Mouse (Mus musculus): ENCODE results near the gene Vmn1r39. TPM values are rescaled to one million over a fixed set of nuclear protein-coding genes. Genes with fewer than 3 reads are reported as not detected.
"Not testable (repeated sequence)": the region's sequence is repeated elsewhere in the genome, so short reads cannot be mapped to it uniquely, and the experiment has no call there.

Vmn1r39 gene
- not detected for total RNA-seq (2021)
- long read RNA-seq, experiment 1: 0 reads
- long read RNA-seq, experiment 2: 0 reads

- TF ChIP-seq CTCF (conservative IDR thresholded peaks at IDR 0.05): no peak
- Histone ChIP-seq H3K27ac (no peak within 1 kb of the TSS), H3K4me3 (no peak within 1 kb of the TSS)
- DNase-seq (ENCODE audit: low spot score in 2 of 2): no peak
Observed at GRCm38 (mm10) chr6:66810509-66810908, at the start of gene Vmn1r39. Vmn1r39 (minus strand) TSS chr6:66810609.

- no peak for TF ChIP-seq CTCF (conservative IDR thresholded peaks at IDR 0.05)
- no peak for DNase-seq (ENCODE audit: low spot score in 2 of 2)
- H3K4me3 ChIP-seq: no peak overlapping the region
- H3K27ac ChIP-seq: no peak overlapping the region
Observed at GRCm38 (mm10) chr6:66859391-66859790, 49.0 kb upstream of the Vmn1r39 start.

GRCm38 (mm10) chr6:66858356-66858755 lies 47.9 kb upstream of the Vmn1r39 start:
- no peak for TF ChIP-seq CTCF (conservative IDR thresholded peaks at IDR 0.05)
- H3K27ac ChIP-seq: no peak overlapping the region

GRCm38 (mm10) chr6:66856236-66856635 lies 45.8 kb upstream of the Vmn1r39 start:
- DNase-seq (ENCODE audit: low spot score in 2 of 2): no peak
- H3K27ac ChIP-seq: no peak overlapping the region
- no peak for TF ChIP-seq CTCF (conservative IDR thresholded peaks at IDR 0.05)
- no peak overlapping the region for H3K4me3 ChIP-seq

More at GRCm38 (mm10) chr6:66858356-66858755, 47.9 kb upstream of the Vmn1r39 start:
- no peak for DNase-seq (ENCODE audit: low spot score in 2 of 2)
- no peak overlapping the region for H3K4me3 ChIP-seq

GRCm38 (mm10) chr6:66848936-66849335 lies 38.5 kb upstream of the Vmn1r39 start:
- no peak overlapping the region for H3K4me3 ChIP-seq
- no peak for DNase-seq (ENCODE audit: low spot score in 2 of 2)
- no peak for TF ChIP-seq CTCF (conservative IDR thresholded peaks at IDR 0.05)
- H3K27ac ChIP-seq: no peak overlapping the region

- peak; percentile 32 to 50 for DNase-seq (ENCODE audit: low spot score in 2 of 2)
- TF ChIP-seq CTCF (conservative IDR thresholded peaks at IDR 0.05): peak; percentile 73
- not testable (repeated sequence) for H3K27ac ChIP-seq, H3K4me3 ChIP-seq
Observed at GRCm38 (mm10) chr6:66840631-66841030, 30.2 kb upstream of the Vmn1r39 start.

GRCm38 (mm10) chr6:66836932-66837331 lies 26.5 kb upstream of the Vmn1r39 start:
- Histone ChIP-seq H3K27ac (no peak overlapping the region), H3K4me3 (no peak overlapping the region)
- peak; percentile 66 for TF ChIP-seq CTCF (conservative IDR thresholded peaks at IDR 0.05)
- DNase-seq (ENCODE audit: low spot score in 2 of 2): no peak

- no peak for TF ChIP-seq CTCF (conservative IDR thresholded peaks at IDR 0.05)
- Histone ChIP-seq H3K4me3 (no peak overlapping the region), H3K27ac (no peak overlapping the region)
- no peak for DNase-seq (ENCODE audit: low spot score in 2 of 2)
Observed at GRCm38 (mm10) chr6:66806311-66806710, 4.1 kb downstream of the Vmn1r39 start.

GRCm38 (mm10) chr6:66805713-66806112 lies 4.7 kb downstream of the Vmn1r39 start:
- TF ChIP-seq CTCF (conservative IDR thresholded peaks at IDR 0.05): no peak
- DNase-seq (ENCODE audit: low spot score in 2 of 2): no peak
- no peak overlapping the region for H3K27ac ChIP-seq
- no peak overlapping the region for H3K4me3 ChIP-seq

- not testable (repeated sequence) for H3K4me3 ChIP-seq; DNase-seq (ENCODE audit: low spot score in 2 of 2); H3K27ac ChIP-seq
Observed at GRCm38 (mm10) chr6:66782527-66782926, 27.9 kb downstream of the Vmn1r39 start, which contains the start of gene Vmn1r38. Vmn1r38 (minus strand) TSS chr6:66782627.

Other genes with a start within 250 kb of the Vmn1r39 start
- not detected for gene Vmn1r33, start 192.3 kb downstream of the Vmn1r39 start, total RNA-seq (2021)
- not detected for gene Vmn1r34, start 166.7 kb downstream of the Vmn1r39 start, total RNA-seq (2021)
- not detected for gene Vmn1r35, start 124.7 kb downstream of the Vmn1r39 start, total RNA-seq (2021)
- gene Vmn1r36, start 91.4 kb downstream of the Vmn1r39 start, total RNA-seq (2021): not detected
- gene Vmn1r37, start 81.2 kb downstream of the Vmn1r39 start, total RNA-seq (2021): not detected
- not detected for gene Vmn1r38, start 28.0 kb downstream of the Vmn1r39 start, total RNA-seq (2021)
- gene Gng12, start 85.8 kb upstream of the Vmn1r39 start, total RNA-seq (2021): 10 to 100 TPM; 61.8 to 62.6 TPM
- gene Gadd45a, start 226.8 kb upstream of the Vmn1r39 start, total RNA-seq (2021): 1 to 10 TPM; 8.4 to 9.5 TPM